Mouse (Mus musculus) liver, adult 2 months (tissue): ENCODE measurements at regions not wholly inside any gene's neighbourhood (a gene's known extent, or its start where the extent isn't known, plus 50 kb on each side); places are given as distances from the start of the nearest gene placed in this dataset.

Source experiments
- CTCF ChIP-seq: fragments of 200-500 bp; IDR thresholded peaks from 2 replicates; pipeline ENCODE4 v1.5.1; 2011; ENCODE audit warnings: low read depth, low read length, control low read depth
- POLR2A ChIP-seq: fragments of 200-500 bp; IDR thresholded peaks from 2 replicates; pipeline ENCODE4 v1.6.1; 2011; ENCODE audit warnings: low read length, control low read depth; ENCODE audit not compliant: insufficient read depth; ENCODE audit errors: extremely low read depth

GRCm38 (mm10) chr8:92483055-92483765 is 125.8 kb downstream of the Irx5 start:
- no peak for TF ChIP-seq CTCF
- no peak for TF ChIP-seq POLR2A
